Mouse (Mus musculus) kidney, postnatal 25 days (tissue): ENCODE measurements around the gene Obsl1.

Source experiments
- DNase-seq, 2 experiments: peaks; one replicate each; pipeline ENCODE4 v3.0.0; 2021; ENCODE audit warnings: mixed read lengths in 2 of 2

Gene Obsl1

GRCm38 (mm10) chr1:75480735-75481134 lies 25.5 kb downstream of the Obsl1 start:
- no peak for DNase-seq

GRCm38 (mm10) chr1:75480036-75480435 lies 26.2 kb downstream of the Obsl1 start:
- DNase-seq = no peak

GRCm38 (mm10) chr1:75479635-75479989 lies 26.6 kb downstream of the Obsl1 start:
- DNase-seq = no peak

GRCm38 (mm10) chr1:75478916-75479634 lies 27.2 kb downstream of the Obsl1 start, which contains the start of the genes Chpf and Tmem198:
Chpf (minus strand) TSS chr1:75479307.
Tmem198 (plus strand) TSS chr1:75479532.
- peak; percentile 97 to 98 for DNase-seq

- peak; percentile 65 to 84 for DNase-seq
Measured at GRCm38 (mm10) chr1:75478497-75478896, 27.8 kb downstream of the Obsl1 start.

- DNase-seq = no peak
Measured at GRCm38 (mm10) chr1:75477966-75478290, 28.3 kb downstream of the Obsl1 start.

GRCm38 (mm10) chr1:75477264-75477965 lies 28.8 kb downstream of the Obsl1 start:
- DNase-seq = peak; percentile 90 to 92

- DNase-seq = no peak
Measured at GRCm38 (mm10) chr1:75476441-75476840, 29.8 kb downstream of the Obsl1 start.

GRCm38 (mm10) chr1:75469287-75469825 lies 36.9 kb downstream of the Obsl1 start:
- no peak for DNase-seq

GRCm38 (mm10) chr1:75467215-75467927 lies 38.9 kb downstream of the Obsl1 start:
- DNase-seq = peak; percentile 73 to 83

- no peak for DNase-seq
Measured at GRCm38 (mm10) chr1:75463652-75464204, 42.5 kb downstream of the Obsl1 start.

- DNase-seq = no peak
Measured at GRCm38 (mm10) chr1:75462636-75463035, 43.6 kb downstream of the Obsl1 start.

GRCm38 (mm10) chr1:75460297-75460696 lies 46.0 kb downstream of the Obsl1 start:
- DNase-seq = no peak

GRCm38 (mm10) chr1:75458789-75459684 lies 47.2 kb downstream of the Obsl1 start:
- DNase-seq = peak in 1 of 2 experiments; percentile 20

- peak; percentile 37 to 65 for DNase-seq
Measured at GRCm38 (mm10) chr1:75458025-75458788, 48.0 kb downstream of the Obsl1 start.

- DNase-seq = no peak
Measured at GRCm38 (mm10) chr1:75457710-75458024, 48.6 kb downstream of the Obsl1 start.

GRCm38 (mm10) chr1:75456746-75457564 lies 49.3 kb downstream of the Obsl1 start:
- DNase-seq = no peak

- no peak for DNase-seq
Measured at GRCm38 (mm10) chr1:75455948-75456347, 50.3 kb downstream of the Obsl1 start.

GRCm38 (mm10) chr1:75455433-75455832 lies 50.8 kb downstream of the Obsl1 start:
- DNase-seq = no peak

- DNase-seq = no peak
Measured at GRCm38 (mm10) chr1:75451900-75452299, 54.4 kb downstream of the Obsl1 start.
